Mouse (Mus musculus): ENCODE results near the gene Nap1l4.

Nap1l4 gene

GRCm38 (mm10) chr7:143513763-143514415 lies 35.0 kb downstream of the Nap1l4 start:
- DNase-seq = no peak

DNA sequence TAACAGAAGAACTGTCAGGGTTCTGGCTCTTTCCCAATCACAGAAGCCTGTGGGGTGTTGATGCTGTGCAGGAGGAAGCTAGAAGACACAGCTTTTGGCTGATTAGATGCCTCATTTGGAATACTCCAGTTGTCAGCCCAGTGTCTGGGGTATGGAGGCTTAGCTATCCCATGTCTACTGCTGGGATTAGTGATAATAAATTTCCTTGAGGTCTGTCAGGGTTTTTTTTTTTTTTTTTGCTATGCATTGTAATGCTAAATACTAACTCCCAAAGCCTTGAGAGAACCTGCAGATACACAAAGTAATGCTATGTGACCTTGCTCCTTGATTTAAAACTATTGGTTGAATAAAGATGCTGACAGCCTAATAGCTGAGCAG lies 37.6 kb downstream of the Nap1l4 start:
- DNase-seq = no peak

DNA sequence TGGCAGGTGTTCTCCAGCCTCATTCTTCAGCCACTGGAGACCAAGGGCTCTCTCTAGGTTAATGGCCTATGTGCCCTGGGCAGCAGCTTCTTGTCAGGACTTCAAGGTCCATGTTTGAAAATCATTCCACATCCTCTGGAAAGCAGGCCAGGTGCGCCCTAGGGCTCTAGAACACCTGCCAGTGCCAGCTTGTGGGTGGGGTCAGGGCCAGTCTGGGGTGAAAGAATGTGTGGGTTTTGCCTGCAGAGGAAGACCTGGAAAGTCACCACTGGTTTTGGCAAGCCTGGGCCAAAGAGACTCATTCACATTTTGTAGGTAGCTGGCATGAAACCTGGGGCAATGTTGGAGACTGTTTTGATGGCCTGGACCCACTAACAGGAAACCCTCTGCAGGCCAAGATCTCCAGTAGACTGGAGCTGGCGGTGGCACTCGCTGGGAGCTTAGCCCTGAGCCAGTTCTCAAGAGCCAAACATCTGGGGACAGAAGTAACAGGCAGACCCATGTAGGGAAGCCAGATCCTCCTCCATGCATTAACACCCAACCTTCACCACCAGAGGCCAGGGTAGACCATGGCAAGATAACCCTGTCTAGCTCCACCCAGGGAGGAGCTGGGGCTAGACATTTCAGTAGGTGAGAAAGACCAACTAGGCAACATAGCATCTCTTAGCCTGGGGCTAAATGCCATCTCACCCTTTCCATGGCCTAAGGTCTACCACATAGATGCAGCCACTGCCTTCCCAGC lies 38.1 kb downstream of the Nap1l4 start:
- DNase-seq = no peak

- peak; percentile 55 for DNase-seq
Observed at GRCm38 (mm10) chr7:143509566-143509965, 39.3 kb downstream of the Nap1l4 start.

GRCm38 (mm10) chr7:143506675-143507074 lies 42.2 kb downstream of the Nap1l4 start:
- peak; percentile 75 for DNase-seq

- DNase-seq = no peak
Observed at GRCm38 (mm10) chr7:143506271-143506670, 42.6 kb downstream of the Nap1l4 start.

DNA sequence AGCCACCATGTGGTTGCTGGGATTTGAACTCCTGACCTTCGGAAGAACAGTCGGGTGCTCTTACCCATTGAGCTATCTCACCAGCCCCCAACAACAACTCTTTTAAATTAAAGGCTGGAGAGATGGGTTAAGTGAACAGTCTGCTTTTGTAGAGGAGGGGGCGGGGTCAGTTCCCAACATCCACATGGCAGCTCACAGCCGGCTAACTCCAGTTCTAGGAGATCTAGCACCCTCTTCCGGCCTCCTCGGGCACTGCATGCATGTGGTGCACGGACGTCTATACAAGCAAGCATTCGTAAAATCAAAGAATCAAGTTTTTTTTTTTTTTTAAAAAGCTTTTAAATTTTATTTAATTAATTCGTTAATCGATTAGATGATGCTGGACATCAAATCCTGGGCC lies 43.1 kb downstream of the Nap1l4 start:
- peak; percentile 89 for DNase-seq

DNA sequence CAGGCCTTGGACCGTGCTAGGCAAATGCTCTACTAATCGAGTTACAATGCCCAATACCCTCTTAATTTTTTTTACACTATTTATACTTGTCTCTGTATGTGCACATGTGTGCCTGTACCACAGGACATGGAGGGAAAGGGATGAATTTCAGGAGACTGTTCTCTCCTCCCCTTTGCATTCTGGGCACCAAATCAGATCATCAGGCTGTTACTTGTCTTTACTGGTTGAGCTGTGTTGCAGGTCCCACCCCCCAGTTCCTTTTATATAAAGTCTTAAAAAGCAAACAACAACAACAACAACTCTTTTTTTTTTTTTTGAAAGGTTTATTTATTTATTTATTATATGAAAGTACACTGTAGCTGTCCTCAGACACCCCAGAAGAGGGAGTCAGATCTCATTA lies 43.5 kb downstream of the Nap1l4 start:
- DNase-seq = no peak

GRCm38 (mm10) chr7:143503926-143504325 lies 45.0 kb downstream of the Nap1l4 start:
- DNase-seq = no peak

DNA sequence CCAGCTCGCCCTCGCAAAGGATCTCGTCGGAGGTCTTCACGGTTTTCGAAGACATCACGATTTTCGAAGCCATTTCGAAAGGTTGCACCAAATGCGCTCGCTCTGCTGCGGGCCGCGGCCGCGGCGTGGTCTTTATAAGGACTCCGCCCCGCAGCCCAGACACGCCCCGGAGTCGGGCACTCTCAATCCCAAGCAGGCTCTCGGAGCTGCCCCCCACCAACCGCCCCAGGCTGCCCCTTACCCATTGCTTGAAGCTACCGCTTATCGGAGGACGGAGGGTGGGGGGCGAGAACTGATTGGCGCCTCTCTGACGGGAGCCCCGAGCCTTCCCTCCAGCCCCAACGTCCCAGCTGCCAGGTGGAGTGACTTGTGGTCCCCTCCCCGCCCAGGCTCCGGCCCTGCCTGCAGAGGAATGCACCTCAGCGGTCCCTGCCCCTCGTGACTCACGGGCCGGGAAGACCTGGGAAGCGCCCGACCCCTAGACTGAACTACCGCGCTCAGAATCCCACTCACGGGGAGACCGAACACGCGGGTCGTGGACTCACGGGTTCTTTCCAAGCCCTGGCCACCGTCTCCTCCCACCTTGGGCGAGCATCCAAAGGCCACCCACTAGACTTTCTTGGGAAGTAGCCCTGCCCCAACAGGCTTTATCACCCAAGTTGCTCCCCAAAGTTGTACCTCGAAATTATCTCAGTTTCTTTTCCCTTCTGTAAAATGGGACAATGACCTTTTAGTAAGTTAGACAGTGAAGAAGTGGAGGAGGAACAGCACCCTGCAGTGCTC lies 46.3 kb downstream of the Nap1l4 start, which contains the start of gene Phlda2:
Phlda2 (minus strand) TSS at position 733 of the 783 bp plus-strand sequence.
- DNase-seq = peak; percentile 61

- DNase-seq = peak; percentile 71
Observed at GRCm38 (mm10) chr7:143501643-143502417, 47.1 kb downstream of the Nap1l4 start.

- peak; percentile 70 for DNase-seq
Observed at GRCm38 (mm10) chr7:143500912-143501311, 48.0 kb downstream of the Nap1l4 start.

GRCm38 (mm10) chr7:143498584-143498983 lies 50.3 kb downstream of the Nap1l4 start:
- DNase-seq = peak; percentile 33

- DNase-seq = no peak
Observed at GRCm38 (mm10) chr7:143495104-143495961, 53.6 kb downstream of the Nap1l4 start.

GRCm38 (mm10) chr7:143493616-143494126 lies 55.2 kb downstream of the Nap1l4 start:
- no peak for DNase-seq

- DNase-seq = no peak
Observed at GRCm38 (mm10) chr7:143489735-143490134, 59.2 kb downstream of the Nap1l4 start.

GRCm38 (mm10) chr7:143482541-143482940 lies 66.4 kb downstream of the Nap1l4 start:
- peak; percentile 41 for DNase-seq

DNA sequence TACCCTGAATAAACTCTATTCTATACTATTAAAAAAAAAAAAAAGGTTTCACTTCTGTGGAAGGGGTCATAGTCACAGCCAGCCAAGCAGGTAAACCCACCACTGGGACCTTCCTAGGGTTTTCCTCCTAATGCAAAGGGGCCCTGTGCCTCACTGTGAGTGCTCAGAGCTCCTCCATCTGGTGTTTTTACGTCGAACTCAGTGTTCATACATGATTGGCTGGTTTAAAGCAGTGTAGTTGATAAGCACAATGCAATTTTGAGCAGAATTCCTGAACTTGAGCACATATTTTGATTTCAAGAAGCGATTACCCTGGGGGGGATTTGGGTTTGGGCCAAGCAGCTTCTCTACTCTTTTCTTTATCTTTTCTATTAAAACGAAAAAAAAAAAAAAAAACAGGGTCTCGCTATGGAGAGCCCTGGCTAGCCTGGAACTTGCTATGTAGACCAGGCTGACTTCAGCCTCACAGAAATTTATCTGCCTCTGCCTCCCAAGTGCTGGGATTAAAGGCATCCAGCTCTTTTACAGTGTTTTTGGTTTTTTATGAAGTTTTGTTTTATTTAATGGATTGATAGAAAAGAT lies 67.0 kb downstream of the Nap1l4 start:
- DNase-seq = no peak

DNA sequence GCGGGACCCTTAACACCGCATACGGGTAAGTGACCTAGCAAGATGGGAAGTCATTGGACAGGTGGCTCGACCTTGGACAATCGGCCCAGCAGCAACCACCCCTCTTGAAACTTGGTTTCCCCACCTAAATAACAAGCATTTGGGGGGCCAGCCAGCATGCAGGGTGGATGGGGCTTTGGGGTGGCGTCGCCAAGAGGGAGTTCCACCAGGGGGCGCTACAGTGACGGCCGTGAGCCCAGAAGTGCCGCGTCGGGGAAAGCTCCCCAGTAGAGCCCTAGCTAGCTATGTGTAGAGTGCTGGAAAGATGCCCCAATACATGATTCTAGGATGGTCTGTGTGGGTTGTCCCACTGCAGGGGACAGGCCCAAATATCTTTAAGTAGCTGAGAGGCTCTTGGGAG lies 68.4 kb downstream of the Nap1l4 start:
- peak; percentile 69 for DNase-seq

DNA sequence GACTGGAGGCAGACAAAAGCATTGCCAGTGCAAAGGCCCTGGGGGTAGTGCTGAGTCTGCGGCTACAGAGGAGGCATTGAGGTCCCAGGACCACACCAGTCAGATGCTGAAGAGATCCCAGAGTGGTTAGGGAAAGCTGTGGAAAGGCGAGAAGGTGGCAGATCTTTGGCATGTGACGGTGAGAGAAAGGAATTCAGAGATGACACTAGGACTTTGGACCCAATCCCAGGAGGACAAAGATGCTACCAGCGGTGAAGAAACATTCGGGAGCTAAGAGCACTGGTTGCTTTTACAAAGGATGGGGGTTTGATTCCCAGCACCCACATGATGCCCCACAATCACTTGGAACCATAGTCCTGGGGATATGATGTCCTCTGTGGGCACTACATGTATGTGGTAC lies 71.1 kb downstream of the Nap1l4 start:
- no peak for DNase-seq

DNA sequence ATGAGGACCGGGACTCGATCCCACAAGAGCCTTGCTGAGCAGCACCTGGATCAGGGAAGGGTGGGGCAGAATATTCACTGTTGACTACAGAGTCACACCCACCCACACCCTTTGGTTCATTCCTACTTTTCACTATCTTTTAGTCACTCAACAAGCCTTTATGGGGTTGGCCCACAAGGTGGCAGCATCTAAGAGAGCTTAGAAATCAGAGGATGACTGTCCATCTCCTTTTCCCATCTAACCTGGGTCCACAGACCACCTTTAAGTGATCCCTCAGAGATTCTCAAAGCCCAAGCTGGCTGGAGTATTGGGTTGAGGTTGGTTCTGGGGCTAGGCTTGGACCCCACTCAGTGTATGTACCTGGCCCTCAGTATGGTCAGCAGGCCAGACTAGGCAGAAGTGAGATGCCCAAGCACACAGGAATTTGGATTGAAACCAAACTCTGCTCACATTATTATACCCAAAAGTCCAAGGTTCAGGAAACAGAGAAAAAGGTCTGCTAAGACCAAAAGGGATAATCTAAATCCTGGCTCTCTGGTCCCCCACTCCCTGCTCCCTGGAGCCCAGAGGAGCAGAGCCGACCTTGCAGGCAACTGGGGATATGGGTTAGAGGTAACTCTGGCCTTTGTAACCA lies 72.1 kb downstream of the Nap1l4 start:
- DNase-seq = peak; percentile 28

Data from kidney, postnatal 14 days (tissue).